Mouse (Mus musculus) embryonic facial prominence, embryonic 15.5 days (tissue): ENCODE data around the gene Olfr666. TPM values are rescaled to one million over a fixed set of nuclear protein-coding genes. Genes with fewer than 3 reads are reported as not detected.

ENCODE experiments used
- polyA plus RNA-seq: library from polyadenylated mRNA; unstranded; fragments of >200 nt; fragmentation: Nextera tagmentation; extraction: Ambion mirVana; gene quantifications from 2 replicates; pipeline ENCODE4 v1.2.1, GENCODE M21; 2015

Gene Olfr666
- polyA plus RNA-seq, 1 experiment from 2014 or later, result 0.89 TPM

Other genes starting within 250 kb of the Olfr666 start
- 0.12 TPM in 1 of 2 replicates, not detected in the other for gene Olfr658, start 248.6 kb downstream of the Olfr666 start, polyA plus RNA-seq
- 0.22 and 0.37 TPM in 2 replicates for gene Olfr659, start 229.2 kb downstream of the Olfr666 start, polyA plus RNA-seq
- gene Olfr661, start 209.5 kb downstream of the Olfr666 start, polyA plus RNA-seq, result 0.11 and 0.12 TPM in 2 replicates
- not detected in 2 replicates for gene Usp17le, start 118.5 kb downstream of the Olfr666 start, polyA plus RNA-seq
- gene Usp17lb, start 53.3 kb downstream of the Olfr666 start, polyA plus RNA-seq, result not detected in 2 replicates
- gene Usp17la, start 38.9 kb downstream of the Olfr666 start, polyA plus RNA-seq, result 0.12 TPM in 1 of 2 replicates, not detected in the other
- 0.20 TPM in 1 of 2 replicates, not detected in the other for gene Olfr665, start 17.9 kb downstream of the Olfr666 start, polyA plus RNA-seq
- gene Olfr667, start 25.5 kb upstream of the Olfr666 start, polyA plus RNA-seq, result not detected in 2 replicates
- not detected in 2 replicates for gene Olfr668, start 32.1 kb upstream of the Olfr666 start, polyA plus RNA-seq
- gene Olfr669, start 38.3 kb upstream of the Olfr666 start, polyA plus RNA-seq, result 0.23 and 0.50 TPM in 2 replicates
- gene Olfr670, start 66.7 kb upstream of the Olfr666 start, polyA plus RNA-seq, result not detected in 2 replicates
- 0.08 and 0.22 TPM in 2 replicates for gene Olfr671, start 83.2 kb upstream of the Olfr666 start, polyA plus RNA-seq
- gene Olfr672, start 106.1 kb upstream of the Olfr666 start, polyA plus RNA-seq, result 0.51 and 1.5 TPM in 2 replicates
- gene Olfr675, start 132.5 kb upstream of the Olfr666 start, polyA plus RNA-seq, result not detected in 2 replicates
- not detected in 2 replicates for gene Olfr676, start 136.7 kb upstream of the Olfr666 start, polyA plus RNA-seq
- gene Olfr677, start 155.4 kb upstream of the Olfr666 start, polyA plus RNA-seq, result 0.47 TPM in 1 of 2 replicates, not detected in the other
- gene Olfr678, start 168.5 kb upstream of the Olfr666 start, polyA plus RNA-seq, result not detected in 2 replicates
- 0.04 and 0.21 TPM in 2 replicates for gene Olfr679, start 185.3 kb upstream of the Olfr666 start, polyA plus RNA-seq
- gene Olfr680-ps1, start 196.9 kb upstream of the Olfr666 start, polyA plus RNA-seq, result not detected in 2 replicates
- 0.11 and 0.71 TPM in 2 replicates for gene Olfr681, start 220.9 kb upstream of the Olfr666 start, polyA plus RNA-seq